Mouse (Mus musculus) liver, postnatal 0 days (tissue): Measurements from ENCODE around the gene Ccdc28b.

Source experiments
- CTCF ChIP-seq: sonication (generic); IDR thresholded peaks from 2 replicates; pipeline ENCODE4 v1.5.1; 2016; ENCODE audit warnings: antibody characterized with exemption, low read depth
- EP300 ChIP-seq: IDR thresholded peaks from 2 replicates; pipeline ENCODE4 v1.6.1; 2016; ENCODE audit warnings: antibody characterized with exemption, low read depth, mild to moderate bottlenecking

DNA sequence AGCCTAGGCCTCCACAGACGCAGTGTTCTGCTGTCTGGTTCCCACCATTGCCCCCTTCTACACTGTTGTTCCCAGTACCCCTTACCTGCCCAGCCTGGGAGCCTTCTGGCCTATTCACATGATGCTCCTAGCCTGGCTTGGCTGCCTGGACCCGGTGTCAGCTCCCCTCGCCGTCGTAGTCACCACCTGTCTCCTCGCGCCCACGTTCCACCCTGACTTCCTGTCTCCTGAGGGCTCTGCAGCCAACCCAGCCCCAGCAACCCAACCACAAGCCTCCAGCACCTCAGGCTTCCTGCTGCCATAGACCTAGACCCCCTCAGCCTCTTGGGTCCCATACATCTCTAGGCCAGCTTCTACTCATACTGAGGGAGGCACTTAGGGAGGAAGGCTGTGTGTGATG, 50.3 kb downstream of the Ccdc28b start, which contains the start of gene Lck:
- no peak for TF ChIP-seq EP300
- TF ChIP-seq CTCF, result no peak
